Mouse (Mus musculus) left cerebral cortex, adult 2 months (tissue): ENCODE measurements at regions not wholly inside any gene's neighbourhood (a gene's known extent, or its start where the extent isn't known, plus 50 kb on each side); places are given as distances from the start of the nearest gene placed in this dataset.
A peak's percentile ranks its signal among the peaks of the same experiment; 100 is the strongest.

Experiments used
- DNase-seq, 2 experiments: peaks; one replicate each; pipeline ENCODE4 v3.0.0; 2021 to 2022; ENCODE audit warnings: low spot score in 2 of 2, mixed read lengths in 1 of 2; ENCODE audit errors: extremely low spot score in 1 of 2
- H3K27ac ChIP-seq: fragments of 200-600 bp; 2 replicates; pipeline ENCODE4 v1.8.1; 2022
- H3K4me3 ChIP-seq: fragments of 200-600 bp; 2 replicates; pipeline ENCODE4 v1.8.1; 2022
- CTCF ChIP-seq: fragments of 200-600 bp; IDR thresholded peaks from 2 replicates; pipeline ENCODE4 v1.8.1; 2022; ENCODE audit warnings: antibody characterized with exemption, mild to moderate bottlenecking, moderate library complexity
- intact Hi-C: fragments of 180-260 bp; cut with DNase I; formaldehyde crosslinking; loops from one replicate; pipeline ENCODE4 v1.15.1; 2025

GRCm38 (mm10) chr5:43125774-43126536, 107.0 kb upstream of the Cpeb2 start:
- Histone ChIP-seq H3K27ac (no peak overlapping the region), H3K4me3 (no peak overlapping the region)
- DNase-seq: no peak
- TF ChIP-seq CTCF: no peak
- intact Hi-C loops: no loop called here

GRCm38 (mm10) chr5:43130377-43130776, 102.6 kb upstream of the Cpeb2 start:
- H3K4me3 ChIP-seq: no peak overlapping the region
- peak overlapping the region; percentile 86 for H3K27ac ChIP-seq
- TF ChIP-seq CTCF: peak; percentile 24
- peak in 1 of 2 experiments; percentile 28 for DNase-seq
- intact Hi-C loops: loop anchor here (1.0 kb wide), 1 partner anchor 103 kb away; the partner anchor contains the start of gene Cpeb2

GRCm38 (mm10) chr5:43130901-43131557, 101.9 kb upstream of the Cpeb2 start:
- TF ChIP-seq CTCF: no peak
- intact Hi-C loops: loop anchor here (1.0 kb wide), 1 partner anchor 102 kb away; the partner anchor contains the start of gene Cpeb2
- peak overlapping the region; percentile 86 for H3K27ac ChIP-seq
- no peak overlapping the region for H3K4me3 ChIP-seq
- no peak for DNase-seq

- intact Hi-C loops: no loop called here
- DNase-seq: no peak
- TF ChIP-seq CTCF: no peak
- Histone ChIP-seq H3K27ac (no peak overlapping the region), H3K4me3 (no peak overlapping the region)
Measured at GRCm38 (mm10) chr5:43133672-43134071, 99.3 kb upstream of the Cpeb2 start.

- TF ChIP-seq CTCF: no peak
- H3K4me3 ChIP-seq: no peak overlapping the region
- no peak for DNase-seq
- no peak overlapping the region for H3K27ac ChIP-seq
- intact Hi-C loops: no loop called here
Measured at GRCm38 (mm10) chr5:43136142-43136541, 96.8 kb upstream of the Cpeb2 start.

- no peak for TF ChIP-seq CTCF
Measured at GRCm38 (mm10) chr5:43137777-43138176, 95.2 kb upstream of the Cpeb2 start.

GRCm38 (mm10) chr5:43138931-43139486, 94.0 kb upstream of the Cpeb2 start:
- intact Hi-C loops: no loop called here
- TF ChIP-seq CTCF: no peak
- no peak for DNase-seq
- Histone ChIP-seq H3K27ac (no peak overlapping the region), H3K4me3 (no peak overlapping the region)

More at GRCm38 (mm10) chr5:43137777-43138176, 95.2 kb upstream of the Cpeb2 start:
- Histone ChIP-seq H3K4me3 (no peak overlapping the region), H3K27ac (no peak overlapping the region)
- no peak for DNase-seq
- intact Hi-C loops: no loop called here

GRCm38 (mm10) chr5:43139813-43140212, 93.2 kb upstream of the Cpeb2 start:
- DNase-seq: no peak
- intact Hi-C loops: no loop called here
- no peak overlapping the region for H3K4me3 ChIP-seq
- H3K27ac ChIP-seq: no peak overlapping the region
- no peak for TF ChIP-seq CTCF

- DNase-seq: no peak
- H3K27ac ChIP-seq: no peak overlapping the region
- no peak for TF ChIP-seq CTCF
- no peak overlapping the region for H3K4me3 ChIP-seq
- intact Hi-C loops: no loop called here
Measured at GRCm38 (mm10) chr5:43145939-43146338, 87.0 kb upstream of the Cpeb2 start.

GRCm38 (mm10) chr5:43146928-43147327, 86.0 kb upstream of the Cpeb2 start:
- Histone ChIP-seq H3K27ac (no peak overlapping the region), H3K4me3 (no peak overlapping the region)
- intact Hi-C loops: no loop called here
- TF ChIP-seq CTCF: no peak
- DNase-seq: no peak

GRCm38 (mm10) chr5:43148486-43148885, 84.5 kb upstream of the Cpeb2 start:
- no peak overlapping the region for H3K27ac ChIP-seq
- no peak for TF ChIP-seq CTCF
- intact Hi-C loops: no loop called here
- no peak for DNase-seq
- H3K4me3 ChIP-seq: no peak overlapping the region

GRCm38 (mm10) chr5:43149559-43149958, 83.4 kb upstream of the Cpeb2 start:
- intact Hi-C loops: no loop called here
- H3K4me3 ChIP-seq: no peak overlapping the region
- DNase-seq: no peak
- TF ChIP-seq CTCF: no peak
- H3K27ac ChIP-seq: no peak overlapping the region
